Mouse (Mus musculus) embryo, embryonic 10 days (tissue): ENCODE measurements around the gene Brd7.

ENCODE experiments used
- DNase-seq: peaks from one replicate; pipeline ENCODE4 v3.0.0-alpha.2; 2015; ENCODE audit warnings: low spot score

The Brd7 gene

GRCm38 (mm10) chr8:88283243-88284115 is 78.5 kb downstream of the Brd7 start:
- DNase-seq, result no peak

GRCm38 (mm10) chr8:88282684-88283083 is 79.3 kb downstream of the Brd7 start:
- DNase-seq, result peak; percentile 87
